Mouse (Mus musculus): ENCODE results near the gene Naaladl2.
"Not testable (repeated sequence)": the region's sequence is repeated elsewhere in the genome, so short reads cannot be mapped to it uniquely, and the experiment has no call there.

The Naaladl2 gene

GRCm38 (mm10) chr3:25143555-25144311 lies at the start of gene Naaladl2:
Gene Naaladl2 (minus strand): TSS chr3:25144261.
- DNase-seq (ENCODE audit: low spot score in 2 of 2) = peak; percentile 25 to 70

GRCm38 (mm10) chr3:25151721-25152120 lies 7.7 kb upstream of the Naaladl2 start:
- no peak for DNase-seq (ENCODE audit: low spot score in 2 of 2)

GRCm38 (mm10) chr3:25147271-25147670 lies 3.2 kb upstream of the Naaladl2 start:
- DNase-seq (ENCODE audit: low spot score in 2 of 2) = no peak

GRCm38 (mm10) chr3:25144961-25145697 lies 1.1 kb upstream of the Naaladl2 start:
- DNase-seq (ENCODE audit: low spot score in 2 of 2) = peak; percentile 61 to 74

GRCm38 (mm10) chr3:25143111-25143510 lies 950 bp downstream of the Naaladl2 start:
- DNase-seq (ENCODE audit: low spot score in 2 of 2) = peak in 1 of 2 experiments; percentile 4

GRCm38 (mm10) chr3:25131848-25132247 lies 12.2 kb downstream of the Naaladl2 start:
- DNase-seq (ENCODE audit: low spot score in 2 of 2) = peak in 1 of 2 experiments; percentile 29

GRCm38 (mm10) chr3:25127864-25128263 lies 16.2 kb downstream of the Naaladl2 start:
- DNase-seq (ENCODE audit: low spot score in 2 of 2) = no peak

- DNase-seq (ENCODE audit: low spot score in 2 of 2) = no peak
Measured at GRCm38 (mm10) chr3:25124919-25125846, 18.9 kb downstream of the Naaladl2 start.

GRCm38 (mm10) chr3:25113107-25113506 lies 31.0 kb downstream of the Naaladl2 start:
- no peak for DNase-seq (ENCODE audit: low spot score in 2 of 2)

- no peak for DNase-seq (ENCODE audit: low spot score in 2 of 2)
Measured at GRCm38 (mm10) chr3:25108997-25109396, 35.1 kb downstream of the Naaladl2 start.

GRCm38 (mm10) chr3:25092986-25093385 lies 51.1 kb downstream of the Naaladl2 start:
- DNase-seq (ENCODE audit: low spot score in 2 of 2) = no peak

GRCm38 (mm10) chr3:25075785-25076184 lies 68.3 kb downstream of the Naaladl2 start:
- no peak for DNase-seq (ENCODE audit: low spot score in 2 of 2)

GRCm38 (mm10) chr3:25074266-25074665 lies 69.8 kb downstream of the Naaladl2 start:
- no peak for DNase-seq (ENCODE audit: low spot score in 2 of 2)

GRCm38 (mm10) chr3:25073821-25074220 lies 70.2 kb downstream of the Naaladl2 start:
- DNase-seq (ENCODE audit: low spot score in 2 of 2) = no peak

GRCm38 (mm10) chr3:25063217-25063616 lies 80.8 kb downstream of the Naaladl2 start:
- no peak for DNase-seq (ENCODE audit: low spot score in 2 of 2)

- no peak for DNase-seq (ENCODE audit: low spot score in 2 of 2)
Measured at GRCm38 (mm10) chr3:25052975-25053374, 91.1 kb downstream of the Naaladl2 start.

GRCm38 (mm10) chr3:25019972-25020371 lies 124.1 kb downstream of the Naaladl2 start:
- no peak for DNase-seq (ENCODE audit: low spot score in 2 of 2)

- no peak for DNase-seq (ENCODE audit: low spot score in 2 of 2)
Measured at GRCm38 (mm10) chr3:25010751-25011150, 133.3 kb downstream of the Naaladl2 start.

GRCm38 (mm10) chr3:25006802-25007201 lies 137.3 kb downstream of the Naaladl2 start:
- not testable (repeated sequence) for DNase-seq (ENCODE audit: low spot score in 2 of 2)

- no peak for DNase-seq (ENCODE audit: low spot score in 2 of 2)
Measured at GRCm38 (mm10) chr3:24992577-24992976, 151.5 kb downstream of the Naaladl2 start.

- DNase-seq (ENCODE audit: low spot score in 2 of 2) = no peak
Measured at GRCm38 (mm10) chr3:24992078-24992477, 152.0 kb downstream of the Naaladl2 start.

GRCm38 (mm10) chr3:24982111-24982510 lies 161.9 kb downstream of the Naaladl2 start:
- no peak for DNase-seq (ENCODE audit: low spot score in 2 of 2)
